ENCODE assay signal across 1 mouse cellular context in genomic region chr2:157129096-157129495, GRCm38 (mm10).
A peak's percentile ranks its signal among the peaks of the same experiment; 100 is the strongest.
TF ChIP-seq lines count a peak whose summit lies in the region.

No protein-coding gene starts in this region.

TF ChIP-seq in CH12.LX, 34 proteins besides CTCF, POLR2A, EP300 and RAD21 (continued from another document):
- no peak for TF ChIP-seq PAX5 (IDR thresholded peaks at IDR 0.05; ENCODE audit: low read length)
- TF ChIP-seq ZC3H11A (IDR thresholded peaks at IDR 0.05; ENCODE audit: low read depth, low read length): no peak
- no peak for TF ChIP-seq MAZ (IDR thresholded peaks at IDR 0.05; ENCODE audit: low read depth, low read length)
- no peak for TF ChIP-seq USF2 (conservative IDR thresholded peaks at IDR 0.05; ENCODE audit: low read depth, low read length)
- TF ChIP-seq IRF4 (IDR thresholded peaks at IDR 0.05; ENCODE audit: low read depth, low read length): no peak
- no peak for TF ChIP-seq HCFC1 (IDR thresholded peaks at IDR 0.05; ENCODE audit: low read depth, low read length)
- no peak for TF ChIP-seq JUN (IDR thresholded peaks at IDR 0.05; ENCODE audit: insufficient read depth, low read depth, low read length)
- TF ChIP-seq ZNF384 (IDR thresholded peaks at IDR 0.05; ENCODE audit: low read depth, low read length): no peak
- 0 out of 2 replicates have a peak, but pooled peaks have one; percentile 9 for TF ChIP-seq SIN3A (IDR thresholded peaks at IDR 0.05; ENCODE audit: low read length)
- no peak for TF ChIP-seq MEF2A (IDR thresholded peaks at IDR 0.05; ENCODE audit: borderline replicate concordance, low read depth, low read length)
- 0 out of 2 replicates have a peak, but pooled peaks have one; percentile 45 for TF ChIP-seq MXI1 (IDR thresholded peaks at IDR 0.05; ENCODE audit: low read depth, low read length)
- TF ChIP-seq ETS1 (conservative IDR thresholded peaks at IDR 0.05; ENCODE audit: low read depth, low read length): no peak
- no peak for TF ChIP-seq KAT2A (IDR thresholded peaks at IDR 0.05; ENCODE audit: insufficient replicate concordance, low read length)
- TF ChIP-seq CHD2 (IDR thresholded peaks at IDR 0.05; ENCODE audit: low read length): no peak
- no peak for TF ChIP-seq ZMIZ1 (IDR thresholded peaks at IDR 0.05; ENCODE audit: low read depth, low read length)
- TF ChIP-seq MAFK (IDR thresholded peaks at IDR 0.05; ENCODE audit: insufficient replicate concordance, low read length): no peak
- peak; percentile 34; the same call in 1 of the 2 replicates for TF ChIP-seq MAX (IDR thresholded peaks at IDR 0.05; ENCODE audit: low read length)
- no peak for TF ChIP-seq TBP (conservative IDR thresholded peaks at IDR 0.05; ENCODE audit: low read depth, low read length)
- TF ChIP-seq ELF1 (IDR thresholded peaks at IDR 0.05; ENCODE audit: low read depth, low read length): peak; percentile 37; the same call in 1 of the 2 replicates
- 0 out of 2 replicates have a peak, but pooled peaks have one; percentile 31 for TF ChIP-seq MYC (IDR thresholded peaks at IDR 0.05; ENCODE audit: low read depth, low read length)
- TF ChIP-seq JUND (conservative IDR thresholded peaks at IDR 0.05; ENCODE audit: low read depth, low read length): no peak
- no peak for TF ChIP-seq SMC3 (IDR thresholded peaks at IDR 0.05; ENCODE audit: low read depth, low read length)
- no peak for TF ChIP-seq UBTF (IDR thresholded peaks at IDR 0.05; ENCODE audit: low read depth, low read length)
- TF ChIP-seq POLR2AphosphoS2 (IDR thresholded peaks at IDR 0.05; ENCODE audit: low read depth, low read length): no peak
- no peak for TF ChIP-seq NRF1 (IDR thresholded peaks at IDR 0.05; ENCODE audit: low read depth, low read length)
